Mouse (Mus musculus) lung, adult 2 months (tissue): ENCODE measurements at regions not wholly inside any gene's neighbourhood (a gene's known extent, or its start where the extent isn't known, plus 50 kb on each side); places are given as distances from the start of the nearest gene placed in this dataset.

Source experiments
- CTCF ChIP-seq: fragments of 200-500 bp; IDR thresholded peaks from 2 replicates; pipeline ENCODE4 v1.5.1; 2011; ENCODE audit warnings: mild to moderate bottlenecking, low read length, control low read depth; ENCODE audit not compliant: insufficient read depth
- POLR2A ChIP-seq: fragments of 200-500 bp; IDR thresholded peaks from 2 replicates; pipeline ENCODE4 v1.6.1; 2011; ENCODE audit warnings: low read depth, mild to moderate bottlenecking, control low read depth, low read length, borderline replicate concordance; ENCODE audit errors: extremely low read depth

- TF ChIP-seq CTCF (no peak), POLR2A (no peak)
Measured at GRCm38 (mm10) chr7:72474751-72475150, 168.3 kb upstream of the Mctp2 start.
